Mouse (Mus musculus) stomach, postnatal 0 days (tissue): ENCODE measurements at regions not wholly inside any gene's neighbourhood (a gene's known extent, or its start where the extent isn't known, plus 50 kb on each side); places are given as distances from the start of the nearest gene placed in this dataset.

Experiments used
- CTCF ChIP-seq: IDR thresholded peaks from 2 replicates; pipeline ENCODE4 v1.5.1; 2016; ENCODE audit warnings: antibody characterized with exemption, low read depth, mild to moderate bottlenecking, moderate library complexity
- EP300 ChIP-seq: optimal IDR thresholded peaks from 2 replicates; pipeline ENCODE3; 2016; ENCODE audit warnings: antibody characterized with exemption

- TF ChIP-seq EP300 (no peak), CTCF (0 out of 2 replicates have a peak, but pooled peaks have one; percentile 11)
These were observed 211.8 kb upstream of the Arpp21 start for GRCm38 (mm10) chr9:112447515-112447914.
